Mouse (Mus musculus) G1E (cell line): ENCODE data around the gene Wdr66. TPM values are rescaled to one million over a fixed set of nuclear protein-coding genes. Genes with fewer than 3 reads are reported as not detected.

Experiments used
- ATAC-seq: 2 replicates; pipeline ENCODE4 v1.8.0; 2016; ENCODE audit warnings: mild to moderate bottlenecking; ENCODE audit not compliant: insufficient number of reproducible peaks, poor library complexity, low FRiP score, severe bottlenecking; ENCODE audit errors: extremely low read depth
- DNase-seq: peaks from one replicate; pipeline ENCODE4 v3.0.0; 2012; ENCODE audit warnings: low spot score
- H3K27me3 ChIP-seq: 2 replicates; pipeline ENCODE4 v1.6.1; 2012; ENCODE audit warnings: mild to moderate bottlenecking, low read length, inconsistent platforms; ENCODE audit not compliant: insufficient read depth
- H3K36me3 ChIP-seq: replicated peaks from 2 replicates; pipeline ENCODE3; 2012; ENCODE audit warnings: mild to moderate bottlenecking, inconsistent platforms
- H3K4me1 ChIP-seq: 2 replicates; pipeline ENCODE4 v1.6.1; 2012; ENCODE audit warnings: low read depth, low read length, inconsistent platforms, mixed read lengths; ENCODE audit not compliant: insufficient read depth
- H3K4me3 ChIP-seq: 2 replicates; pipeline ENCODE4 v1.5.1; 2012; ENCODE audit warnings: low read depth, mild to moderate bottlenecking, inconsistent platforms, low read length, moderate library complexity, mixed read lengths
- H3K9me3 ChIP-seq: replicated peaks from 2 replicates; pipeline ENCODE4 v1.6.1; 2012; ENCODE audit warnings: inconsistent platforms
- CTCF ChIP-seq: IDR thresholded peaks from 2 replicates; pipeline ENCODE4 v1.5.1; 2012; ENCODE audit warnings: low read depth, low read length, inconsistent platforms, mixed read lengths
- GATA1 ChIP-seq: IDR thresholded peaks from 2 replicates; pipeline ENCODE4 v1.6.1; 2012; ENCODE audit warnings: borderline replicate concordance, low read length, inconsistent platforms, mixed read lengths
- GATA2 ChIP-seq: IDR thresholded peaks from 2 replicates; pipeline ENCODE4 v1.6.1; 2012; ENCODE audit warnings: low read depth, low read length, inconsistent platforms, borderline replicate concordance
- POLR2AphosphoS5 ChIP-seq: IDR thresholded peaks from 2 replicates; pipeline ENCODE4 v1.6.1; 2012; ENCODE audit warnings: low read depth, low read length, inconsistent platforms; ENCODE audit not compliant: insufficient replicate concordance
- TAL1 ChIP-seq: conservative IDR thresholded peaks from 2 replicates; pipeline ENCODE4 v1.6.1; 2012; ENCODE audit warnings: low read depth, low read length, inconsistent platforms, mixed read lengths
- polyA plus RNA-seq: library from polyadenylated mRNA; stranded (reverse); fragments of >175 nt; gene quantifications from 2 replicates; pipeline ENCODE4 v1.2.3, GENCODE M21; 2012
- total RNA-seq, 2 experiments: library from RNA; stranded (forward) in 1 of 2; stranded (reverse) in 1 of 2; fragments of 200-1000 nt in 1 of 2; fragments of >200 nt in 1 of 2; fragmentation: Nextera tagmentation in 1 of 2; gene quantifications; 2 replicates each; pipeline ENCODE4 v1.2.3; 2014 to 2017

Gene Wdr66
- total and polyA plus RNA-seq, 3 experiments, result 0.44 TPM; not detected in 2

- no peaks in the 10 kb centered on the region for H3K4me1 ChIP-seq
- DNase-seq (no peak), ATAC-seq (no peak)
- H3K36me3 ChIP-seq, result peaks cover 43% of the 10 kb centered on the region
- no peak overlapping the region for H3K4me3 ChIP-seq
- H3K27me3 ChIP-seq, result no peaks in the 10 kb centered on the region
- no peak for TF ChIP-seq CTCF
- TF ChIP-seq GATA2, result no peak
- no peak for TF ChIP-seq TAL1
- no peak for TF ChIP-seq POLR2AphosphoS5
- TF ChIP-seq GATA1, result no peak
- H3K9me3 ChIP-seq, result no peaks in the 10 kb centered on the region
Observed at GRCm38 (mm10) chr5:123376569-123376968, 124.7 kb downstream of the Wdr66 start.

Other genes starting within 250 kb of the Wdr66 start
- gene Orai1, start 237.0 kb upstream of the Wdr66 start, total RNA-seq (2014; fragmentation: Nextera tagmentation), result 16.0 and 18.8 TPM in 2 replicates
- gene Orai1, start 237.0 kb upstream of the Wdr66 start, total RNA-seq (2017), result 7.1 and 10.2 TPM in 2 replicates
- 16.4 and 18.1 TPM in 2 replicates for gene Orai1, start 237.0 kb upstream of the Wdr66 start, polyA plus RNA-seq
- not detected in 2 replicates for gene Morn3, start 205.1 kb upstream of the Wdr66 start, total RNA-seq (2014; fragmentation: Nextera tagmentation)
- 0.23 TPM in 1 of 2 replicates, not detected in the other for gene Morn3, start 205.1 kb upstream of the Wdr66 start, total RNA-seq (2017)
- gene Morn3, start 205.1 kb upstream of the Wdr66 start, polyA plus RNA-seq, result not detected in 2 replicates
- 2.3 TPM in 1 of 2 replicates, not detected in the other for gene Tmem120b, start 183.7 kb upstream of the Wdr66 start, total RNA-seq (2014; fragmentation: Nextera tagmentation)
- gene Tmem120b, start 183.7 kb upstream of the Wdr66 start, total RNA-seq (2017), result 0.93 and 1.3 TPM in 2 replicates
- 0.53 and 0.59 TPM in 2 replicates for gene Tmem120b, start 183.7 kb upstream of the Wdr66 start, polyA plus RNA-seq
- not detected in 2 replicates for gene Rhof, start 119.4 kb upstream of the Wdr66 start, total RNA-seq (2014; fragmentation: Nextera tagmentation)
- gene Rhof, start 119.4 kb upstream of the Wdr66 start, total RNA-seq (2017), result 0.52 and 1.7 TPM in 2 replicates
- 0.26 and 0.59 TPM in 2 replicates for gene Rhof, start 119.4 kb upstream of the Wdr66 start, polyA plus RNA-seq
- gene Setd1b, start 109.9 kb upstream of the Wdr66 start, total RNA-seq (2014; fragmentation: Nextera tagmentation), result 76.5 and 76.7 TPM in 2 replicates
- 2.1 and 2.3 TPM in 2 replicates for gene Setd1b, start 109.9 kb upstream of the Wdr66 start, total RNA-seq (2017)
- gene Setd1b, start 109.9 kb upstream of the Wdr66 start, polyA plus RNA-seq, result 89.4 and 90.6 TPM in 2 replicates
- gene Psmd9, start 82.7 kb upstream of the Wdr66 start, total RNA-seq (2014; fragmentation: Nextera tagmentation), result 11.6 and 24.2 TPM in 2 replicates
- gene Psmd9, start 82.7 kb upstream of the Wdr66 start, total RNA-seq (2017), result 22.8 and 25.4 TPM in 2 replicates
- gene Psmd9, start 82.7 kb upstream of the Wdr66 start, polyA plus RNA-seq, result 50.1 and 65.2 TPM in 2 replicates
- not detected in 2 replicates for gene Hpd, start 69.4 kb upstream of the Wdr66 start, total RNA-seq (2014; fragmentation: Nextera tagmentation)
- gene Hpd, start 69.4 kb upstream of the Wdr66 start, total RNA-seq (2017), result not detected in 2 replicates
- gene Hpd, start 69.4 kb upstream of the Wdr66 start, polyA plus RNA-seq, result not detected in 2 replicates
- 33.9 and 41.0 TPM in 2 replicates for gene Bcl7a, start 91.7 kb downstream of the Wdr66 start, total RNA-seq (2014; fragmentation: Nextera tagmentation)
- 13.4 and 14.8 TPM in 2 replicates for gene Bcl7a, start 91.7 kb downstream of the Wdr66 start, total RNA-seq (2017)
- gene Bcl7a, start 91.7 kb downstream of the Wdr66 start, polyA plus RNA-seq, result 41.1 and 49.4 TPM in 2 replicates
- 42.8 and 42.9 TPM in 2 replicates for gene Mlxip, start 142.7 kb downstream of the Wdr66 start, total RNA-seq (2014; fragmentation: Nextera tagmentation)
- 3.9 TPM in 2 replicates for gene Mlxip, start 142.7 kb downstream of the Wdr66 start, total RNA-seq (2017)
- gene Mlxip, start 142.7 kb downstream of the Wdr66 start, polyA plus RNA-seq, result 13.2 and 15.8 TPM in 2 replicates
- not detected in 2 replicates for gene Lrrc43, start 237.2 kb downstream of the Wdr66 start, total RNA-seq (2014; fragmentation: Nextera tagmentation)
- not detected in 2 replicates for gene Lrrc43, start 237.2 kb downstream of the Wdr66 start, total RNA-seq (2017)
- gene Lrrc43, start 237.2 kb downstream of the Wdr66 start, polyA plus RNA-seq, result not detected in 2 replicates
- gene Il31, start 237.4 kb downstream of the Wdr66 start, total RNA-seq (2014; fragmentation: Nextera tagmentation), result not detected in 2 replicates
- not detected in 2 replicates for gene Il31, start 237.4 kb downstream of the Wdr66 start, total RNA-seq (2017)
- gene Il31, start 237.4 kb downstream of the Wdr66 start, polyA plus RNA-seq, result not detected in 2 replicates